Mouse (Mus musculus): Measurements from ENCODE around the gene Krt24. TPM values are rescaled to one million over a fixed set of nuclear protein-coding genes. Genes with fewer than 3 reads are reported as not detected.
A peak's percentile ranks its signal among the peaks of the same experiment; 100 is the strongest.

The Krt24 gene
- polyA plus RNA-seq, 1 experiment: not detected

GRCm38 (mm10) chr11:99253893-99254292, 31.2 kb downstream of the Krt24 start:
- Histone ChIP-seq H3K4me2 (ENCODE audit: low read depth) (no peak overlapping the region), H3K36me3 (ENCODE audit: control insufficient read depth, insufficient read depth) (no peaks in the 10 kb centered on the region), H3ac (ENCODE audit: control insufficient read depth, insufficient read length) (no peak overlapping the region), H3K4me3 (no peak overlapping the region), H3K79me2 (ENCODE audit: control insufficient read depth, insufficient read depth) (no peaks in the 10 kb centered on the region), H3K27me3 (ENCODE audit: control insufficient read depth, insufficient read depth, insufficient read length) (peaks cover 16% of the 10 kb centered on the region)
- no peak for TF ChIP-seq MYOG (IDR thresholded peaks at IDR 0.05; ENCODE audit: control insufficient read depth in 1 of 3, insufficient read depth in 1 of 3, insufficient read length in 2 of 3, low read depth in 2 of 3)
- TF ChIP-seq TCF3 (IDR thresholded peaks at IDR 0.05; ENCODE audit: insufficient read length, low read depth): no peak
- no peak for TF ChIP-seq CEBPB (IDR thresholded peaks at IDR 0.05; ENCODE audit: insufficient read depth, poor library complexity, severe bottlenecking)
- no peak for TF ChIP-seq TCF12 (IDR thresholded peaks at IDR 0.05; ENCODE audit: insufficient read depth, poor library complexity, severe bottlenecking)
- no peak for TF ChIP-seq SRF (IDR thresholded peaks at IDR 0.05; ENCODE audit: control insufficient read depth, insufficient read length, low read depth)
- TF ChIP-seq USF1 (IDR thresholded peaks at IDR 0.05; ENCODE audit: low read depth): no peak
- TF ChIP-seq E2F4 (IDR thresholded peaks at IDR 0.05; ENCODE audit: insufficient read depth): no peak

- no peaks in the 10 kb centered on the region for H3K79me2 ChIP-seq (ENCODE audit: control insufficient read depth, insufficient read depth)
- H3ac ChIP-seq (ENCODE audit: control insufficient read depth, insufficient read length): no peak overlapping the region
- TF ChIP-seq CEBPB (IDR thresholded peaks at IDR 0.05; ENCODE audit: insufficient read depth, poor library complexity, severe bottlenecking) (no peak), MYOG (IDR thresholded peaks at IDR 0.05; ENCODE audit: control insufficient read depth in 1 of 3, insufficient read depth in 1 of 3, insufficient read length in 2 of 3, low read depth in 2 of 3) (no peak), POLR2AphosphoS2 (IDR thresholded peaks at IDR 0.05; ENCODE audit: insufficient read length, low read depth) (no peak), MAX (IDR thresholded peaks at IDR 0.05; ENCODE audit: low read depth) (no peak), E2F4 (IDR thresholded peaks at IDR 0.05; ENCODE audit: insufficient read depth) (no peak), USF1 (IDR thresholded peaks at IDR 0.05; ENCODE audit: low read depth) (no peak), TCF12 (IDR thresholded peaks at IDR 0.05; ENCODE audit: insufficient read depth, poor library complexity, severe bottlenecking) (no peak), POLR2A (IDR thresholded peaks at IDR 0.05; ENCODE audit: insufficient read length, low read depth) (no peak), TCF3 (IDR thresholded peaks at IDR 0.05; ENCODE audit: insufficient read length, low read depth) (no peak), SRF (IDR thresholded peaks at IDR 0.05; ENCODE audit: control insufficient read depth, insufficient read length, low read depth) (no peak), REST (IDR thresholded peaks at IDR 0.05; ENCODE audit: insufficient read depth, insufficient read length) (no peak), MYOD1 (IDR thresholded peaks at IDR 0.05; ENCODE audit: control insufficient read depth in 1 of 3, insufficient read length in 2 of 3, low read depth in 2 of 3) (no peak)
Observed at GRCm38 (mm10) chr11:99252671-99253070, 32.4 kb downstream of the Krt24 start.

GRCm38 (mm10) chr11:99250666-99251065, 34.4 kb downstream of the Krt24 start:
- Histone ChIP-seq H3K36me3 (ENCODE audit: control insufficient read depth, insufficient read depth) (no peaks in the 10 kb centered on the region), H3K79me2 (ENCODE audit: control insufficient read depth, insufficient read depth) (no peaks in the 10 kb centered on the region), H3K27me3 (ENCODE audit: control insufficient read depth, insufficient read depth, insufficient read length) (peaks cover 20% of the 10 kb centered on the region), H3ac (ENCODE audit: control insufficient read depth, insufficient read length) (no peak overlapping the region), H3K4me2 (ENCODE audit: low read depth) (peak overlapping the region; percentile 60), H3K4me3 (no peak overlapping the region)
- TF ChIP-seq MYOD1 (IDR thresholded peaks at IDR 0.05; ENCODE audit: control insufficient read depth in 1 of 3, insufficient read length in 2 of 3, low read depth in 2 of 3): no peak
- no peak for TF ChIP-seq SRF (IDR thresholded peaks at IDR 0.05; ENCODE audit: control insufficient read depth, insufficient read length, low read depth)
- no peak for TF ChIP-seq MAX (IDR thresholded peaks at IDR 0.05; ENCODE audit: low read depth)
- no peak for TF ChIP-seq USF1 (IDR thresholded peaks at IDR 0.05; ENCODE audit: low read depth)
- TF ChIP-seq CEBPB (IDR thresholded peaks at IDR 0.05; ENCODE audit: insufficient read depth, poor library complexity, severe bottlenecking): no peak
- no peak for TF ChIP-seq TCF3 (IDR thresholded peaks at IDR 0.05; ENCODE audit: insufficient read length, low read depth)
- no peak for TF ChIP-seq POLR2AphosphoS2 (IDR thresholded peaks at IDR 0.05; ENCODE audit: insufficient read length, low read depth)
- no peak for TF ChIP-seq E2F4 (IDR thresholded peaks at IDR 0.05; ENCODE audit: insufficient read depth)
- no peak for TF ChIP-seq POLR2A (IDR thresholded peaks at IDR 0.05; ENCODE audit: insufficient read length, low read depth)
- TF ChIP-seq REST (IDR thresholded peaks at IDR 0.05; ENCODE audit: insufficient read depth, insufficient read length): no peak
- no peak for TF ChIP-seq TCF12 (IDR thresholded peaks at IDR 0.05; ENCODE audit: insufficient read depth, poor library complexity, severe bottlenecking)
- TF ChIP-seq MYOG (IDR thresholded peaks at IDR 0.05; ENCODE audit: control insufficient read depth in 1 of 3, insufficient read depth in 1 of 3, insufficient read length in 2 of 3, low read depth in 2 of 3): no peak

More at GRCm38 (mm10) chr11:99252671-99253070, 32.4 kb downstream of the Krt24 start:
- Histone ChIP-seq H3K36me3 (ENCODE audit: control insufficient read depth, insufficient read depth) (no peaks in the 10 kb centered on the region), H3K4me2 (ENCODE audit: low read depth) (no peak overlapping the region), H3K27me3 (ENCODE audit: control insufficient read depth, insufficient read depth, insufficient read length) (peaks cover 11% of the 10 kb centered on the region), H3K4me3 (no peak overlapping the region)

GRCm38 (mm10) chr11:99250241-99250640, 34.8 kb downstream of the Krt24 start:
- H3K36me3 ChIP-seq (ENCODE audit: control insufficient read depth, insufficient read depth): no peaks in the 10 kb centered on the region
- no peak overlapping the region for H3ac ChIP-seq (ENCODE audit: control insufficient read depth, insufficient read length)
- TF ChIP-seq MAX (IDR thresholded peaks at IDR 0.05; ENCODE audit: low read depth): no peak
- no peak overlapping the region for H3K4me3 ChIP-seq
- H3K4me2 ChIP-seq (ENCODE audit: low read depth): peak overlapping the region; percentile 60
- no peaks in the 10 kb centered on the region for H3K79me2 ChIP-seq (ENCODE audit: control insufficient read depth, insufficient read depth)
- peaks cover 23% of the 10 kb centered on the region for H3K27me3 ChIP-seq (ENCODE audit: control insufficient read depth, insufficient read depth, insufficient read length)

GRCm38 (mm10) chr11:99249115-99249514, 35.9 kb downstream of the Krt24 start:
- H3K79me2 ChIP-seq (ENCODE audit: control insufficient read depth, insufficient read depth): no peaks in the 10 kb centered on the region
- no peaks in the 10 kb centered on the region for H3K36me3 ChIP-seq (ENCODE audit: control insufficient read depth, insufficient read depth)
- peaks cover 32% of the 10 kb centered on the region for H3K27me3 ChIP-seq (ENCODE audit: control insufficient read depth, insufficient read depth, insufficient read length)
- H3ac ChIP-seq (ENCODE audit: control insufficient read depth, insufficient read length): no peak overlapping the region
- no peak overlapping the region for H3K4me3 ChIP-seq
- no peak for TF ChIP-seq SRF (IDR thresholded peaks at IDR 0.05; ENCODE audit: control insufficient read depth, insufficient read length, low read depth)
- TF ChIP-seq TCF3 (IDR thresholded peaks at IDR 0.05; ENCODE audit: insufficient read length, low read depth): no peak
- TF ChIP-seq POLR2AphosphoS2 (IDR thresholded peaks at IDR 0.05; ENCODE audit: insufficient read length, low read depth): no peak
- TF ChIP-seq POLR2A (IDR thresholded peaks at IDR 0.05; ENCODE audit: insufficient read length, low read depth): no peak
- no peak for TF ChIP-seq E2F4 (IDR thresholded peaks at IDR 0.05; ENCODE audit: insufficient read depth)
- TF ChIP-seq REST (IDR thresholded peaks at IDR 0.05; ENCODE audit: insufficient read depth, insufficient read length): no peak
- TF ChIP-seq USF1 (IDR thresholded peaks at IDR 0.05; ENCODE audit: low read depth): no peak
- no peak for TF ChIP-seq MAX (IDR thresholded peaks at IDR 0.05; ENCODE audit: low read depth)
- no peak for TF ChIP-seq MYOG (IDR thresholded peaks at IDR 0.05; ENCODE audit: control insufficient read depth in 1 of 3, insufficient read depth in 1 of 3, insufficient read length in 2 of 3, low read depth in 2 of 3)
- TF ChIP-seq CEBPB (IDR thresholded peaks at IDR 0.05; ENCODE audit: insufficient read depth, poor library complexity, severe bottlenecking): no peak
- TF ChIP-seq MYOD1 (IDR thresholded peaks at IDR 0.05; ENCODE audit: control insufficient read depth in 1 of 3, insufficient read length in 2 of 3, low read depth in 2 of 3): no peak
- no peak for TF ChIP-seq TCF12 (IDR thresholded peaks at IDR 0.05; ENCODE audit: insufficient read depth, poor library complexity, severe bottlenecking)
- no peak overlapping the region for H3K4me2 ChIP-seq (ENCODE audit: low read depth)
